Mouse (Mus musculus) ovary, adult 2 months (tissue): ENCODE measurements around the gene Cplane1. TPM values are rescaled to one million over a fixed set of nuclear protein-coding genes. Genes with fewer than 3 reads are reported as not detected.

Experiments
- polyA plus RNA-seq: library from polyadenylated mRNA; depleted of rRNA; stranded (reverse); fragments of >200 nt; gene quantifications from 2 replicates; pipeline ENCODE4 v1.2.3, GENCODE M21; 2012; rRNA removed

The Cplane1 gene
- 4.7 and 4.8 TPM in 2 replicates for polyA plus RNA-seq

GRCm38 (mm10) chr15:8168591-8169265, at the start of gene Cplane1:
TSS of gene Cplane1 (plus strand) at chr15:8169106.

Other genes starting within 250 kb of the Cplane1 start
- gene Wdr70, start 69.9 kb upstream of the Cplane1 start, polyA plus RNA-seq, result 8.6 and 9.0 TPM in 2 replicates
- 7.0 and 8.8 TPM in 2 replicates for gene Nup155, start 59.8 kb upstream of the Cplane1 start, polyA plus RNA-seq